Mouse (Mus musculus) left cerebral cortex, postnatal 10 days (tissue): ENCODE results near the gene Zfp931. TPM values are rescaled to one million over a fixed set of nuclear protein-coding genes. Genes with fewer than 3 reads are reported as not detected.
A peak's percentile ranks its signal among the peaks of the same experiment; 100 is the strongest.
"Not testable (repeated sequence)": the region's sequence is repeated elsewhere in the genome, so short reads cannot be mapped to it uniquely, and the experiment has no call there.

Source experiments
- DNase-seq, 2 experiments: peaks; one replicate each; pipeline ENCODE4 v3.0.0; 2021 to 2022; ENCODE audit warnings: low spot score in 2 of 2, mixed read lengths in 1 of 2; ENCODE audit errors: extremely low spot score in 1 of 2
- intact Hi-C: fragments of 180-260 bp; cut with DNase I; formaldehyde crosslinking; loops from one replicate; pipeline ENCODE4 v1.15.1; 2025
- total RNA-seq, 2 experiments: library from RNA; stranded (reverse); gene quantifications; 2 replicates each; pipeline ENCODE4 v1.2.3; 2021

Gene Zfp931
- total RNA-seq, 2 experiments from 2014 or later = 14.0 to 17.1 TPM

- DNase-seq = peak; percentile 39 to 41
- intact Hi-C loops = not testable (repeated sequence)
These were observed 55.2 kb downstream of the Zfp931 start, which contains the start of gene Zfp971 for GRCm38 (mm10) chr2:178023011-178023611. Gene Zfp971 (plus strand): TSS chr2:178023284.

GRCm38 (mm10) chr2:178020773-178021172 lies 57.5 kb downstream of the Zfp931 start:
- intact Hi-C loops, DNase-seq: not testable (repeated sequence)

- DNase-seq, intact Hi-C loops: not testable (repeated sequence)
These were observed 58.8 kb downstream of the Zfp931 start for GRCm38 (mm10) chr2:178019486-178019885.

Other genes starting within 250 kb of the Zfp931 start
- 100 to 1,000 TPM; 134 to 139 TPM for gene Gm14325, start 238.1 kb downstream of the Zfp931 start, total RNA-seq
- 1 to 10 TPM; 6.2 TPM for gene Gm14327, start 181.4 kb downstream of the Zfp931 start, total RNA-seq
- gene Zfp972, start 152.9 kb downstream of the Zfp931 start, total RNA-seq = 1 to 10 TPM in 1 of 2 experiments, not detected in 1; 1.4 TPM
- gene Gm14326, start 121.2 kb downstream of the Zfp931 start, total RNA-seq = 10 to 100 TPM; 44.1 to 54.4 TPM
- gene Zfp971, start 55.2 kb downstream of the Zfp931 start, total RNA-seq = 10 to 100 TPM; 20.9 to 22.7 TPM
- 100 to 1,000 TPM; 139 to 146 TPM for gene Phactr3, start 40.5 kb upstream of the Zfp931 start, total RNA-seq